Mouse (Mus musculus) cortical plate, adult 2 months (tissue): ENCODE measurements around the gene Hmgcs1.

Experiments
- CTCF ChIP-seq: fragments of 200-500 bp; IDR thresholded peaks from 2 replicates; pipeline ENCODE4 v1.5.1; 2011; ENCODE audit warnings: mild to moderate bottlenecking, control low read depth, low read length; ENCODE audit not compliant: insufficient read depth; ENCODE audit errors: extremely low read depth
- POLR2A ChIP-seq: fragments of 200-500 bp; IDR thresholded peaks from 2 replicates; pipeline ENCODE4 v1.6.1; 2011; ENCODE audit warnings: mild to moderate bottlenecking, low read length, control low read depth; ENCODE audit not compliant: insufficient read depth; ENCODE audit errors: extremely low read depth

GRCm38 (mm10) chr13:119724541-119724940 lies 34.4 kb downstream of the Hmgcs1 start:
- TF ChIP-seq POLR2A = no peak
- no peak for TF ChIP-seq CTCF
